Mouse (Mus musculus): Measurements from ENCODE around the gene Fads2. TPM values are rescaled to one million over a fixed set of nuclear protein-coding genes. Genes with fewer than 3 reads are reported as not detected.

Gene Fads2
- polyA plus RNA-seq, 2 experiments, result 22.7 to 41.9 TPM

DNA sequence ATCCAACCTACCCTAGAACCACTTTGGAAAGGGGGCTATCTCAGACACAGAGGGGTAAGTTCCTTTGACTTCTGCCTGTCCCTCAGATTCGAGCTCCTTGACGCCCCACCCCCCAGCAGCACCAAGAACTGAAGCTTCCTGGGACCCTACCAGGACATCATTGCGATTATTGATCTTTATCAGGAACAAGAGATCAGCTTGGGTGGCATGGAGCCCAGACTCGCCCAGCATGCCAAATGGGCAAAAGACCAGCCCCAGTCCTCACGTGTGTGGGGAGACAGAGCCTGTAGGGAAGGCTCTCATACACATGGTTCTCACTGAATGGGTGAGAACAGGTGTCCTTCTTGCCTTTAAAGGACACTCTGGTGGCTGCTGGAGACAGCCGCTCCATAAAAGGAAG is 2.7 kb upstream of the Fads2 start:
- 39% methylated on average over 6 of the region's 6 CpGs for WGBS (ENCODE audit: insufficient replicate concordance)

GRCm38 (mm10) chr19:10102054-10102700 is 631 bp upstream of the Fads2 start:
- Histone ChIP-seq H3K27ac (peak overlapping the region; percentile 38), H3K4me2 (ENCODE audit: low read depth) (peak overlapping the region; percentile 96), H3K27me3 (ENCODE audit: control insufficient read depth, insufficient read depth, low read length) (no peaks in the 10 kb centered on the region), H3K4me1 (replicated peaks; ENCODE audit: control insufficient read depth in 2 of 2, insufficient read depth in 2 of 2, low read length in 1 of 2) (peaks cover 21 to 33% of the 10 kb centered on the region in 2 experiments), H3K9ac (replicated peaks) (peak overlapping the region; percentile 66), H3K9me3 (ENCODE audit: control insufficient read depth, low read length) (no peaks in the 10 kb centered on the region), H3K4me3 (ENCODE audit: insufficient read depth in 1 of 2, low read depth in 2 of 2, low read length in 2 of 2) (peak overlapping the region; percentile 59 to 70), H3K36me3 (replicated peaks; ENCODE audit: control insufficient read depth, insufficient read depth, low read depth) (no peaks in the 10 kb centered on the region)
- DNase-seq (ENCODE audit: low read depth in 3 of 3, low spot score in 3 of 3) (peak in 2 of 3 experiments; percentile 17 to 29), ATAC-seq (ENCODE audit: insufficient read depth) (peak; percentile 14; the same call in 1 of the 2 replicates)
- TF ChIP-seq CTCF (IDR thresholded peaks at IDR 0.05; ENCODE audit: low read depth) (no peak), EP300 (IDR thresholded peaks at IDR 0.05; ENCODE audit: low read depth) (no peak)
- WGBS (ENCODE audit: insufficient replicate concordance), result 7% methylated on average over 25 of the region's 25 CpGs

More for the DNA sequence above, 2.7 kb upstream of the Fads2 start:
- H3K9ac ChIP-seq (replicated peaks), result no peak overlapping the region; the same call in 1 of the 2 replicates
- TF ChIP-seq CTCF (IDR thresholded peaks at IDR 0.05; ENCODE audit: low read depth), result no peak
- TF ChIP-seq EP300 (IDR thresholded peaks at IDR 0.05; ENCODE audit: low read depth), result no peak
- DNase-seq (ENCODE audit: low read depth in 3 of 3, low spot score in 3 of 3), result no peak
- no peak overlapping the region for H3K4me3 ChIP-seq (ENCODE audit: insufficient read depth in 1 of 2, low read depth in 2 of 2, low read length in 2 of 2)
- H3K27me3 ChIP-seq (ENCODE audit: control insufficient read depth, insufficient read depth, low read length), result no peaks in the 10 kb centered on the region
- no peak for ATAC-seq (ENCODE audit: insufficient read depth)
- peak overlapping the region; percentile 53 for H3K27ac ChIP-seq
- H3K36me3 ChIP-seq (replicated peaks; ENCODE audit: control insufficient read depth, insufficient read depth, low read depth), result no peaks in the 10 kb centered on the region
- H3K9me3 ChIP-seq (ENCODE audit: control insufficient read depth, low read length), result no peaks in the 10 kb centered on the region
- peaks cover 21 to 30% of the 10 kb centered on the region in 2 experiments for H3K4me1 ChIP-seq (replicated peaks; ENCODE audit: control insufficient read depth in 2 of 2, insufficient read depth in 2 of 2, low read length in 1 of 2)
- H3K4me2 ChIP-seq (ENCODE audit: low read depth), result no peak overlapping the region

DNA sequence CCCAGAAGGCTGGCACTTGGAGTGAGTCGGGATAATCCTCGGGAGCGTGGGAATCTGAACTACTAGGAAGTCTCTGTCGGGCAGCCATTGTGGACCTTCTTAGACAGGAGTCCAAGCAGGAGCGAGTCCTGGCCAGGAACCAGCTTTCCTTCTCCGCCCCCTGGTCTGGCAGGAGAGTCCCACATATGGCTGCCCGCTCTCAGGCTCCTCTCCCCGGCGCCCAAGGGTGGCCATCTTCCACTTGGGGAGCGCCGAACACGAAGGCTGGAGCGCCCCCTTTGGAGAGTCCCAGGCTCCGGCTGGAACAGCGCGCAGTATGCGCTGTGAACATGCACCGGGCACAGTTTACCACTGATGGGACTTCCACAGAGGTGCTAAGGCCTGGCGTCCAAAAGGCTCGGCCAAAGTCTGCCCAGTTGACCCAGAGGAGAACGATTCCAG is 895 bp downstream of the Fads2 start:
- no peaks in the 10 kb centered on the region for H3K27me3 ChIP-seq (ENCODE audit: control insufficient read depth, insufficient read depth, low read length)
- under 1% methylated on average over 21 of the region's 21 CpGs for WGBS (ENCODE audit: insufficient replicate concordance)
- peak; percentile 65 to 69 (median 67) for DNase-seq (ENCODE audit: low read depth in 3 of 3, low spot score in 3 of 3)
- peak overlapping the region; percentile 59 to 70 for H3K4me3 ChIP-seq (ENCODE audit: insufficient read depth in 1 of 2, low read depth in 2 of 2, low read length in 2 of 2)
- TF ChIP-seq CTCF (IDR thresholded peaks at IDR 0.05; ENCODE audit: low read depth), result peak; percentile 89
- no peak for TF ChIP-seq EP300 (IDR thresholded peaks at IDR 0.05; ENCODE audit: low read depth)
- H3K4me2 ChIP-seq (ENCODE audit: low read depth), result peak overlapping the region; percentile 96
- no peak overlapping the region; the same call in 1 of the 2 replicates for H3K27ac ChIP-seq
- H3K4me1 ChIP-seq (replicated peaks; ENCODE audit: control insufficient read depth in 2 of 2, insufficient read depth in 2 of 2, low read length in 1 of 2), result peaks cover 21 to 33% of the 10 kb centered on the region in 2 experiments
- peak; percentile 67 for ATAC-seq (ENCODE audit: insufficient read depth)
- H3K36me3 ChIP-seq (replicated peaks; ENCODE audit: control insufficient read depth, insufficient read depth, low read depth), result no peaks in the 10 kb centered on the region
- H3K9ac ChIP-seq (replicated peaks), result peak overlapping the region; percentile 66
- H3K9me3 ChIP-seq (ENCODE audit: control insufficient read depth, low read length), result no peaks in the 10 kb centered on the region

DNA sequence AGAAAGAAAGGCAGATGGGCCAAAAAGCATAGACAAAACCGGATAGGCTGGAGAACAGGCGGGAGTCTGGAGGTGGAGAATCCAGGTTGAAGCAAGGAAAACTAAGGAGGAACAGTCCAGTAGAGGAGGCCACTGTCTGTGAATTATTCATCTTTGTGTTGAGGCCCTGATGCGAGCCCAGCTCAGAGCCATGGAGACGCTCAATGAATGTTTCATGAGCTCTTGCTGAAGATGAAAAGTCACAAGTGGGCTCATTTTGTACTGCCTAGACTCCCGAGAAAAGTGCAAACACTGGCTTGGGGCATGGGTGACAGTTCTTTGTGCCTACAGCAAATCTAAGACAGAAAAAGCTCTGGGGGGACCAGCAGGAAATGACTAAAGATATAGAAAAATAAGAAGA is 3.7 kb downstream of the Fads2 start:
- no peak overlapping the region for H3K9ac ChIP-seq (replicated peaks)
- no peaks in the 10 kb centered on the region for H3K9me3 ChIP-seq (ENCODE audit: control insufficient read depth, low read length)
- 70% methylated on average over 5 of the region's 5 CpGs for WGBS (ENCODE audit: insufficient replicate concordance)
- no peak overlapping the region for H3K27ac ChIP-seq
- no peak overlapping the region for H3K4me3 ChIP-seq (ENCODE audit: insufficient read depth in 1 of 2, low read depth in 2 of 2, low read length in 2 of 2)
- ATAC-seq (ENCODE audit: insufficient read depth), result no peak
- no peaks in the 10 kb centered on the region for H3K36me3 ChIP-seq (replicated peaks; ENCODE audit: control insufficient read depth, insufficient read depth, low read depth)
- DNase-seq (ENCODE audit: low read depth in 3 of 3, low spot score in 3 of 3), result no peak
- no peak overlapping the region for H3K4me2 ChIP-seq (ENCODE audit: low read depth)
- peaks cover 10 to 24% of the 10 kb centered on the region in 2 experiments for H3K4me1 ChIP-seq (replicated peaks; ENCODE audit: control insufficient read depth in 2 of 2, insufficient read depth in 2 of 2, low read length in 1 of 2)
- no peak for TF ChIP-seq CTCF (IDR thresholded peaks at IDR 0.05; ENCODE audit: low read depth)
- no peak for TF ChIP-seq EP300 (IDR thresholded peaks at IDR 0.05; ENCODE audit: low read depth)
- no peaks in the 10 kb centered on the region for H3K27me3 ChIP-seq (ENCODE audit: control insufficient read depth, insufficient read depth, low read length)

DNA sequence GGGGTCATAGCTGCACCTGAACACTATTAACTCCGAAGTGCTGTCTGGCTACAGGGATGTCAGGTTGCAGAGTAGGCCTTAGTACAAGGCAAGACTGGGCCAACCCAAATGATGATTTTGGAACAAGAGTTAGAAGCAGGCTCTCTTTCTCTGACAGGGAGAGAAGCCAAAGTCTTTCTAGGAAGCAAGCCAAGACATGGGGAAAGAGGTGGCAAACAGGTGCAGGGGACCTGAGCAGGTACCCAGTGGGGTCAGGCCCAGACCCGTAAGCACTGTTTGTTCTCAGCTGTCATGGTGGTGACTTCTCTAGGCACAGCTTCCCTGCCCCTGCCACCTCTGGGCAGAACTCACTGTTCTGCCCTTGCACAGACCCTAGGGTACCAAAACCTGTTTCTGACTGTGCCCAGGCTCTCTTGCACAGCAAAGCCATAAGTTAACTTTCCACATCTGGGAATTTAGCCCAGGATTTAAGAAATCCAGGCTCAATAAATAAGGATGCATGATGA is 5.1 kb downstream of the Fads2 start:
- H3K4me2 ChIP-seq (ENCODE audit: low read depth), result no peak overlapping the region
- H3K4me1 ChIP-seq (replicated peaks; ENCODE audit: control insufficient read depth in 2 of 2, insufficient read depth in 2 of 2, low read length in 1 of 2), result peaks cover 10 to 21% of the 10 kb centered on the region in 2 experiments
- DNase-seq (ENCODE audit: low read depth in 3 of 3, low spot score in 3 of 3), result no peak
- no peaks in the 10 kb centered on the region for H3K9me3 ChIP-seq (ENCODE audit: control insufficient read depth, low read length)
- 74% methylated on average over 2 of the region's 2 CpGs for WGBS (ENCODE audit: insufficient replicate concordance)
- TF ChIP-seq EP300 (IDR thresholded peaks at IDR 0.05; ENCODE audit: low read depth), result no peak
- TF ChIP-seq CTCF (IDR thresholded peaks at IDR 0.05; ENCODE audit: low read depth), result no peak
- H3K36me3 ChIP-seq (replicated peaks; ENCODE audit: control insufficient read depth, insufficient read depth, low read depth), result no peaks in the 10 kb centered on the region; the same call in 1 of the 2 replicates
- no peaks in the 10 kb centered on the region for H3K27me3 ChIP-seq (ENCODE audit: control insufficient read depth, insufficient read depth, low read length)
- H3K4me3 ChIP-seq (ENCODE audit: insufficient read depth in 1 of 2, low read depth in 2 of 2, low read length in 2 of 2), result no peak overlapping the region
- no peak overlapping the region for H3K9ac ChIP-seq (replicated peaks)
- ATAC-seq (ENCODE audit: insufficient read depth), result no peak
- no peak overlapping the region for H3K27ac ChIP-seq

Measured in liver, embryonic 14.5 days (tissue).